Mouse (Mus musculus) urinary bladder, postnatal 36 days (tissue): ENCODE measurements around the gene Grin2c.

ENCODE experiments used
- DNase-seq, 2 experiments: peaks; one replicate each; pipeline ENCODE4 v3.0.0; 2022; ENCODE audit warnings: low spot score in 2 of 2, mixed read lengths in 1 of 2

Gene Grin2c

GRCm38 (mm10) chr11:115265771-115266399, 1.2 kb downstream of the Grin2c start:
- DNase-seq: no peak

- no peak for DNase-seq
Observed at GRCm38 (mm10) chr11:115264862-115265668, 2.0 kb downstream of the Grin2c start.

- DNase-seq: no peak
Observed at GRCm38 (mm10) chr11:115264136-115264861, 2.7 kb downstream of the Grin2c start.

- DNase-seq: no peak
Observed at GRCm38 (mm10) chr11:115262954-115263353, 4.1 kb downstream of the Grin2c start.

GRCm38 (mm10) chr11:115259134-115259533, 7.9 kb downstream of the Grin2c start:
- no peak for DNase-seq

- no peak for DNase-seq
Observed at GRCm38 (mm10) chr11:115257775-115258510, 9.1 kb downstream of the Grin2c start.

- DNase-seq: no peak
Observed at GRCm38 (mm10) chr11:115251258-115251657, 15.8 kb downstream of the Grin2c start.

- no peak for DNase-seq
Observed at GRCm38 (mm10) chr11:115250405-115251090, 16.5 kb downstream of the Grin2c start.

- DNase-seq: no peak
Observed at GRCm38 (mm10) chr11:115249721-115250404, 17.2 kb downstream of the Grin2c start.

GRCm38 (mm10) chr11:115247945-115248344, 19.1 kb downstream of the Grin2c start:
- DNase-seq: no peak

GRCm38 (mm10) chr11:115247240-115247639, 19.8 kb downstream of the Grin2c start:
- no peak for DNase-seq

- no peak for DNase-seq
Observed at GRCm38 (mm10) chr11:115246386-115246785, 20.7 kb downstream of the Grin2c start.

GRCm38 (mm10) chr11:115244840-115245239, 22.2 kb downstream of the Grin2c start:
- DNase-seq: no peak

- DNase-seq: no peak
Observed at GRCm38 (mm10) chr11:115243783-115244182, 23.3 kb downstream of the Grin2c start.

GRCm38 (mm10) chr11:115242746-115243145, 24.3 kb downstream of the Grin2c start:
- DNase-seq: no peak

GRCm38 (mm10) chr11:115241402-115241801, 25.6 kb downstream of the Grin2c start:
- DNase-seq: no peak

GRCm38 (mm10) chr11:115236570-115236969, 30.5 kb downstream of the Grin2c start:
- DNase-seq: no peak

GRCm38 (mm10) chr11:115234320-115235044, 32.6 kb downstream of the Grin2c start:
- no peak for DNase-seq

GRCm38 (mm10) chr11:115233526-115234290, 33.3 kb downstream of the Grin2c start:
- no peak for DNase-seq
